Mouse (Mus musculus) small intestine, adult 2 months (tissue): Measurements from ENCODE around the gene Tnxb. TPM values are rescaled to one million over a fixed set of nuclear protein-coding genes. Genes with fewer than 3 reads are reported as not detected.
"Not testable (repeated sequence)": the region's sequence is repeated elsewhere in the genome, so short reads cannot be mapped to it uniquely, and the experiment has no call there.

Experiments
- H3K27ac ChIP-seq: fragments of 200-500 bp; 2 replicates; pipeline ENCODE4 v1.5.1; 2012; ENCODE audit warnings: low read depth, low read length, control low read depth, inconsistent platforms; ENCODE audit not compliant: insufficient read depth
- H3K27me3 ChIP-seq: fragments of 200-500 bp; 2 replicates; pipeline ENCODE4 v1.6.1; 2012; ENCODE audit warnings: mild to moderate bottlenecking, moderate library complexity, low read length, inconsistent platforms; ENCODE audit not compliant: control insufficient read depth, insufficient read depth
- H3K36me3 ChIP-seq: fragments of 200-500 bp; 2 replicates; pipeline ENCODE4 v1.6.1; 2012; ENCODE audit warnings: mild to moderate bottlenecking, low read length, control low read depth, inconsistent platforms; ENCODE audit not compliant: control insufficient read depth, insufficient read depth
- H3K4me1 ChIP-seq: fragments of 200-500 bp; 2 replicates; pipeline ENCODE4 v1.6.1; 2012; ENCODE audit warnings: low read length, inconsistent platforms, mixed read lengths; ENCODE audit not compliant: control insufficient read depth, insufficient read depth, insufficient read length
- H3K4me3 ChIP-seq: fragments of 200-500 bp; 2 replicates; pipeline ENCODE4 v1.5.1; 2012; ENCODE audit warnings: low read depth, mild to moderate bottlenecking, control low read depth, inconsistent platforms, low read length, moderate library complexity
- CTCF ChIP-seq: fragments of 200-500 bp; IDR thresholded peaks from 2 replicates; pipeline ENCODE4 v1.5.1; 2012; ENCODE audit warnings: low read depth, mild to moderate bottlenecking, control low read depth, inconsistent platforms, low read length, moderate library complexity, mixed read lengths; ENCODE audit not compliant: insufficient replicate concordance, insufficient read length; ENCODE audit errors: extremely low read depth
- POLR2A ChIP-seq: fragments of 200-500 bp; IDR thresholded peaks from 2 replicates; pipeline ENCODE4 v1.6.1; 2012; ENCODE audit warnings: low read depth, mild to moderate bottlenecking, control low read depth, inconsistent platforms, low read length, moderate library complexity
- WGBS: fragments of 180-500 bp; shearing (Covaris S2); methylation state at CpG from one replicate; pipeline ENCODE4 v1.1.7; 2018; 5-methylcytosine and 5-hydroxymethylcytosine counted together
- polyA plus RNA-seq: library from polyadenylated mRNA; depleted of rRNA; stranded (reverse); fragments of >200 nt; gene quantifications from 2 replicates; pipeline ENCODE4 v1.2.3, GENCODE M21; 2012

The Tnxb gene
- polyA plus RNA-seq, 1 experiment: 12.5 TPM

DNA sequence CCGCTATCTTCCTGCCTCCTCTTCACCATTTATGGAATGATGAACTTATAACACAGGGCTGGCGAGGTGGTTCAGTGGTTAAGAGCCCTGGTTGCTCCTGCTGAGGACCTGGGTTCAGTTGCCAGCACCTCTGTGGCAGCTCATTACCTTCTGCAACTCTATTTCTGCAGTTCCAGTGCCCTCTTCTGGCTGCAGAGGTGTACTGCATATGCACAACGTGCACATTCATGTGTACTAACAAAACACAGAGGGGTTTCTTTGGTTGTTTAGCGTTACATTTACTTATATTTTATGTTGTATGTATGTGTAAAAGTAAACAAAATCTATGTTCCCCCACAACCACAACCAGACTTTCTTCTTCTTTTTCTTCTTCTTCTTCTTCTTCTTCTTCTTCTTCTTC, 52.7 kb downstream of the Tnxb start:
- WGBS: 81% methylated on average over 4 of the region's 4 CpGs
- H3K27me3 ChIP-seq: no peaks in the 10 kb centered on the region
- H3K4me3 ChIP-seq: no peak overlapping the region
- TF ChIP-seq POLR2A: no peak
- no peak for TF ChIP-seq CTCF
- H3K4me1 ChIP-seq: no peaks in the 10 kb centered on the region
- H3K27ac ChIP-seq: no peak overlapping the region
- no peaks in the 10 kb centered on the region for H3K36me3 ChIP-seq

DNA sequence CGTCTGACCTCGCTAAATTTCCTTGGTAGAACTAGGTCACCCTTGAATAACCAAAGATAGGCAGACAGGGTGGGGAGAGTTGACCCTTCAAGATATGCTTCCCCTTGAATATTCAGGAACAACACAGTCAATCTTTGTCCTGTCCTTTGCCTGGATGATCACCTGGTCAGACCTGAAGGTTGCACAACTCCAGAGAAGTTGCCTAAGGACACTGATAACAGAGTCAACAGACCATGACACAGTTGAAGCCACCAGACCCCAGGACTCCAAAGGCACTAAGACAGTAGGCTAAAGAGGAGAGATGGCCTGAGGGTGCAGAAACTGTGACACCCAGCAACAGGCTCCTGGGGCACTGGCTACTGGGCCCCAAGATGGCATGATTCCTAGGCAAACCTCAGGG, 57.6 kb downstream of the Tnxb start:
- TF ChIP-seq POLR2A (no peak), CTCF (no peak)
- Histone ChIP-seq H3K4me3 (no peak overlapping the region), H3K27me3 (no peaks in the 10 kb centered on the region), H3K36me3 (no peaks in the 10 kb centered on the region), H3K4me1 (no peaks in the 10 kb centered on the region), H3K27ac (no peak overlapping the region)
- 74% methylated on average over 2 of the region's 2 CpGs for WGBS

DNA sequence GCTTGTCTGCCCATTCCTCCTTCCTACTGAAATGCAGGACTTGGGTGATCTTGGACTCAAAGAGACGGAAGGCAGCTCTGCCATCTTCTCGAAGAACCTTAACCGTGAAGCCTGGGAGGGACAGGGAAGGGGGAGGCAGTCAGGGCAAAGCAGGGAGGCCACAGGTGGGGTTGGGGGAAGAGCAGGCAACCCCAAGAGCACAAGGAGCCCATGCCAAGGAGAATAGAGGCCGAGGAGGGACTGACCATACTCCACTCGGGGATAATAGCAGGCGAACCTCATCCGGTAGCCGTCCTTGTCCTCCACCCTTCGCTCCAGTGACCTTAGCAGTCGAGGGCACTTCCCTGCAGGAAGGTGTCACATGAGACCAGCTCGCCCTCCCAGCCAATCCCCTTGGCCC, 58.8 kb downstream of the Tnxb start:
- not testable (repeated sequence) for H3K36me3 ChIP-seq, H3K4me3 ChIP-seq, H3K27me3 ChIP-seq, H3K4me1 ChIP-seq, H3K27ac ChIP-seq
- 72% methylated on average over 11 of the region's 11 CpGs for WGBS

DNA sequence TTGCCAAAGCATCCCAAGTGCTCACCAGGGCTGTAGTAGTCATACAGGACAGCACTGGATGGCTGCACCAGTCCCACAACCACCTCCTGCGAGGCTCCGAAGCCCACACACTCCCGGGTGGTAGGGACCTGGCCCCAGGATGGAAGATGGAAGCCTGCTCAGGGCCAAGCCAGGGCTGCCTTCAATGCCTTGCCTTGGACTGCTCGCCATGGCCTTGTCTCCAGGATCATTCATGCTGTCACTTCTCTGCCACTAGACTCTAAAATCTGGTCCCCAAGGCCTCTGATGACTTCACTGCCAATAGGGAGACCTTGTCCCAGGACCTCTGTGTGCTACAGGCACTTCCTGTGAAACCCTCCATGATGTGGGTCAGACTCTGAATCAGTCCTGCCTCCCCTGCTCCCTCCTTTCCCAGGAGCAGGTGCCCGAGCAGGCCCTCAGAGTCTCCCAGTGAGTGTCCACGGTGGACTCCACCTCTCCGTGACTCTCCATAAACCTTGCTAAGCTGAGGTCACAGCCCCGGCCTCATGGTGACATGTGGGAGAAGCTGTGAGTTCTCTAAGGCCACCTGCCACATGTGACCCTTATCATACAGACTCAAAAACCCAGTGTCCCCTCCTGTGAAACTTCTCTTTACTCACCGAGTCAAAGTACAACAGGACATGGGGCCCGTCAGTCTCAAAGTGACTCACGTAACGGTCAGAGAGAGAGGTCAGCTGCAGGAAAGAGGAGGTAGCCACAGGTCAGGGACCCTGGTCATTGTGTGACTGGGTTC, 59.6 kb downstream of the Tnxb start:
- not testable (repeated sequence) for H3K27me3 ChIP-seq, H3K27ac ChIP-seq, H3K4me1 ChIP-seq, H3K36me3 ChIP-seq, H3K4me3 ChIP-seq
- WGBS: 75% methylated on average over 12 of the region's 12 CpGs

DNA sequence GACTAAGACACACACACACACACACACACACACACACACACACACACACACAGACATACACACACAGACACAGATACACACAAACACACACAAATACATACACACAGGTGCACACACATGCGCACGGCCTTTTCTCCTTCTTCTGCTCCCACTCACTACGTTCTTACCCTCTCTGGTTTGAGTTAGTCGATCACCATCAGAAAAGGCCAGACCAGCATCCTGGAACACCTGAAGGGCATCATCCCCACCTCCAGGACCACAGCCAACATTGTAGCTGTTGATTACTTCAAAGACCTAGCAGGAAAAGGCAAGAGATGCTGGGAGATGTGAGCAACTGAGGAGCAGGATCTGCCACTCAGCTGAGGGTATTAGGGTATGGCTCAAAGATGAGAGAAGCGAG, 67.1 kb downstream of the Tnxb start:
- not testable (repeated sequence) for H3K4me1 ChIP-seq

DNA sequence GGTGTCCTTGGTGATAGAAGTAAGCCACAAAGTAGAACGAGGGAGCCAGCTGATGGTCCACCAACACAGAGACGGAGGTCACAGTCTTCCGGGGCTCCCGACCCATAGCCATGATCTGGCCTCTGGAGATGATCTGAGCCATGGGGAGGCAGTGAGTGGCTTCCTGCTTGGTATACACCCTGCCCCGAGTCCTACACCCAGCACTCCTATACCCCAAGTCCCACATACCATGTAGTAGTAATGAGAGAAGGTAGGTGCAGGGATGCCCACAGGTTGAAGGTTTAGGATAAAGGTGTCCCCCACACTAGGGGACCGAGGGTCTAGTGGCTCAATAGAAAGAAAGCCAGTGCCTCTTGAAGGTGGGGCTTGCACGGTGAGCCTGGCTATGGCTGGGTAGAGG, 69.4 kb downstream of the Tnxb start:
- 82% methylated on average over 7 of the region's 7 CpGs for WGBS
- H3K36me3 ChIP-seq, H3K4me3 ChIP-seq: not testable (repeated sequence)

More for the DNA sequence above, 67.1 kb downstream of the Tnxb start:
- not testable (repeated sequence) for H3K27ac ChIP-seq, H3K36me3 ChIP-seq, H3K27me3 ChIP-seq, H3K4me3 ChIP-seq
- WGBS: 82% methylated on average over 5 of the region's 5 CpGs

DNA sequence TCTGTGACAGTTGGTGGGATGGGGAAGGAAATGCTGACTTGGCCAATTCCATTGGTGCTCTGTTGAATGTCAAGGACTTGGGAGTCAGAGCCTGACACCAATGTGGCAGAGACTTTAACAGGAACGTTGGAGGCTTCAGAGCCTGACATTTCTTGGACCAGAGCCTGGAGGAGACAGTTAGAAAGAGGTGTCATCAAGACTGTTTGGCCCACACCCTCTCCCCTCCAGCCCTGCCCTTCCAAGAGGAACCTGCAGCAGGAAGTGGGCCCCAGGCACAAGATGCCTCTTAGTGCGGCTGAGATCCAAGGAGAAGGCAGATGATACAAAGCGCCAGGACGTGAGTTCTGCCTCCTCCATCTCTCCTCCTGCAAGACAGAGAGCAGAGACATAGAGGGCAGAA, 69.9 kb downstream of the Tnxb start:
- no peak overlapping the region for H3K4me3 ChIP-seq
- 63% methylated on average over 4 of the region's 4 CpGs for whole genome bisulfite sequencing

More for the DNA sequence above, 69.4 kb downstream of the Tnxb start:
- not testable (repeated sequence) for H3K4me1 ChIP-seq, H3K27me3 ChIP-seq, H3K27ac ChIP-seq

DNA sequence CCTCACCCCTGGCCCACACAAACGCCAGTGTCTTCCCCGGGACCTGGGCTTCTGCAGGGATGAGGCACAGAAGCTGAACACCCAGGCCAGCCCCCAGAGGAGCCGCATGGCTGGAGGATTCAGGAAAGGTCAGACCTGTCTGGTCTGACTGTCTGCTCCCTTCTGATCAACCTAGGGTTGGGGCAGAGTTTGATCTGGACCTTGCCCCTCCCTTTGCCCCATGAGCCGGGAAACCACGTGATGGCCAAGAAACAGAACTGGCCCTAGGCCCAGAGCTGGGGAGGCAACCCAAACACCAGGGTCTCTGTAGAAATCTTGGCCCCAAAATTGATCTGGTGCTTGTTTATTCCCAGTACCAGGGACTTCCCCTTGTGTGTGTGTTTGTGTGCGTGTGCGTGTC, 73.4 kb downstream of the Tnxb start, which contains the start of gene C4b:
C4b (minus strand) TSS at position 164 of the 400 bp plus-strand sequence.
- H3K4me3 ChIP-seq: no peak within 1 kb of the TSS
- TF ChIP-seq CTCF (no peak), POLR2A (no peak)
- 62% methylated on average over 7 of the region's 7 CpGs for WGBS
- H3K27me3 ChIP-seq: no peaks in the 10 kb centered on the region
- H3K4me1 ChIP-seq: peaks cover 2% of the 10 kb centered on the region
- no peak within 1 kb of the TSS for H3K27ac ChIP-seq
- no peaks in the 10 kb centered on the region for H3K36me3 ChIP-seq

More for the DNA sequence above, 69.9 kb downstream of the Tnxb start:
- TF ChIP-seq POLR2A: no peak
- TF ChIP-seq CTCF: no peak
- peaks cover 2% of the 10 kb centered on the region for H3K4me1 ChIP-seq
- no peak overlapping the region for H3K27ac ChIP-seq
- H3K36me3 ChIP-seq: no peaks in the 10 kb centered on the region
- H3K27me3 ChIP-seq: no peaks in the 10 kb centered on the region
